Mouse (Mus musculus) forebrain, postnatal 0 days (tissue): ENCODE data around the gene Krt17. TPM values are rescaled to one million over a fixed set of nuclear protein-coding genes. Genes with fewer than 3 reads are reported as not detected.

ENCODE experiments used
- ATAC-seq: fragments of 200-750 bp; cut with Nextera tagmentation; 2 replicates; pipeline ENCODE4 v1.8.0; 2017; ENCODE audit warnings: mild to moderate bottlenecking, moderate library complexity
- DNase-seq: peaks from one replicate; pipeline ENCODE4 v3.0.0-alpha.2; 2015
- H3K27ac ChIP-seq: fragments of 300-500 bp; sonication (generic); 2 replicates; pipeline ENCODE4 v1.5.1; 2014; ENCODE audit warnings: low read depth, mild to moderate bottlenecking, antibody characterized with exemption, low read length, moderate library complexity, mixed read lengths
- H3K27me3 ChIP-seq: fragments of 300-500 bp; sonication (generic); 2 replicates; pipeline ENCODE4 v1.6.1; 2014; ENCODE audit warnings: mild to moderate bottlenecking, low read length, mixed read lengths; ENCODE audit not compliant: insufficient read depth
- H3K36me3 ChIP-seq: fragments of 300-500 bp; sonication (generic); 2 replicates; pipeline ENCODE4 v1.6.1; 2014; ENCODE audit warnings: mild to moderate bottlenecking, moderate library complexity; ENCODE audit not compliant: insufficient read depth
- H3K4me1 ChIP-seq: fragments of 300-500 bp; sonication (generic); 2 replicates; pipeline ENCODE4 v1.6.1; 2014; ENCODE audit warnings: antibody characterized with exemption; ENCODE audit not compliant: insufficient read depth
- H3K4me2 ChIP-seq: fragments of 300-500 bp; sonication (generic); 2 replicates; pipeline ENCODE4 v1.6.1; 2014; ENCODE audit warnings: low read depth, mild to moderate bottlenecking, moderate library complexity
- H3K4me3 ChIP-seq: fragments of 300-500 bp; sonication (generic); 2 replicates; pipeline ENCODE4 v1.5.1; 2014; ENCODE audit warnings: low read depth, low read length, mixed read lengths
- H3K9ac ChIP-seq: fragments of 300-500 bp; sonication (generic); 2 replicates; pipeline ENCODE4 v1.6.1; 2014; ENCODE audit warnings: mild to moderate bottlenecking
- H3K9me3 ChIP-seq: fragments of 300-500 bp; sonication (generic); 2 replicates; pipeline ENCODE4 v1.6.1; 2016; ENCODE audit warnings: low read length
- CTCF ChIP-seq: sonication (generic); IDR thresholded peaks from 2 replicates; pipeline ENCODE4 v1.5.1; 2016; ENCODE audit warnings: antibody characterized with exemption, control low read depth, low read depth
- WGBS: fragments of 180-500 bp; shearing (Covaris S2); extraction: QIAGEN DNeasy Blood & Tissue Kit; methylation state at CpG from one replicate; pipeline ENCODE4 v1.1.7; 2014; 5-methylcytosine and 5-hydroxymethylcytosine counted together
- polyA plus RNA-seq: library from polyadenylated mRNA; unstranded; fragments of >200 nt; fragmentation: Nextera tagmentation; extraction: Ambion mirVana; gene quantifications from 2 replicates; pipeline ENCODE4 v1.2.1, GENCODE M21; 2015
- total RNA-seq: library from RNA; depleted of rRNA; stranded (reverse); fragments of >200 nt; gene quantifications from 2 replicates; pipeline ENCODE4 v1.2.3, GENCODE M21; 2014

Krt17 gene
- total and polyA plus RNA-seq, 2 experiments from 2014 or later, result 0.51 TPM; not detected in 1

- no peak for TF ChIP-seq CTCF
- Histone ChIP-seq H3K4me1 (no peaks in the 10 kb centered on the region), H3K4me3 (no peak overlapping the region), H3K9me3 (no peaks in the 10 kb centered on the region), H3K4me2 (no peak overlapping the region), H3K27me3 (no peaks in the 10 kb centered on the region), H3K36me3 (no peaks in the 10 kb centered on the region), H3K27ac (no peak overlapping the region), H3K9ac (no peak overlapping the region)
- ATAC-seq, result no peak
- WGBS, result 37% methylated on average over 13 of the region's 13 CpGs
- no peak for DNase-seq
These were observed 1.5 kb upstream of the Krt17 start for GRCm38 (mm10) chr11:100262058-100262980.

GRCm38 (mm10) chr11:100261235-100261605, 391 bp upstream of the Krt17 start:
- no peaks in the 10 kb centered on the region for H3K9me3 ChIP-seq
- WGBS, result 77% methylated on average over 9 of the region's 9 CpGs

GRCm38 (mm10) chr11:100259079-100259478, 1.8 kb downstream of the Krt17 start:
- Histone ChIP-seq H3K4me3 (no peak overlapping the region), H3K36me3 (no peaks in the 10 kb centered on the region), H3K4me1 (no peaks in the 10 kb centered on the region), H3K4me2 (no peak overlapping the region), H3K27ac (no peak overlapping the region), H3K27me3 (no peaks in the 10 kb centered on the region), H3K9ac (no peak overlapping the region), H3K9me3 (no peaks in the 10 kb centered on the region)
- DNase-seq, result no peak
- no peak for TF ChIP-seq CTCF
- 93% methylated on average over 9 of the region's 9 CpGs for WGBS
- ATAC-seq, result no peak

More at GRCm38 (mm10) chr11:100261235-100261605, 391 bp upstream of the Krt17 start:
- H3K4me1 ChIP-seq, result no peaks in the 10 kb centered on the region
- TF ChIP-seq CTCF, result no peak
- H3K36me3 ChIP-seq, result no peaks in the 10 kb centered on the region
- no peak overlapping the region for H3K4me3 ChIP-seq
- DNase-seq (no peak), ATAC-seq (no peak)
- no peak overlapping the region for H3K4me2 ChIP-seq
- no peaks in the 10 kb centered on the region for H3K27me3 ChIP-seq
- H3K27ac ChIP-seq, result no peak overlapping the region
- no peak overlapping the region for H3K9ac ChIP-seq

- Histone ChIP-seq H3K27ac (no peak overlapping the region), H3K4me2 (no peak overlapping the region), H3K4me1 (no peaks in the 10 kb centered on the region), H3K27me3 (no peaks in the 10 kb centered on the region), H3K9ac (no peak overlapping the region), H3K4me3 (no peak overlapping the region), H3K36me3 (no peaks in the 10 kb centered on the region), H3K9me3 (no peaks in the 10 kb centered on the region)
- WGBS, result 93% methylated on average over 1 of the region's 1 CpGs
- ATAC-seq (no peak), DNase-seq (no peak)
- no peak for TF ChIP-seq CTCF
These were observed 2.9 kb downstream of the Krt17 start for GRCm38 (mm10) chr11:100257967-100258366.

- no peak overlapping the region for H3K4me3 ChIP-seq
- no peak for DNase-seq
- H3K27me3 ChIP-seq, result no peaks in the 10 kb centered on the region
- H3K4me1 ChIP-seq, result no peaks in the 10 kb centered on the region
- no peaks in the 10 kb centered on the region for H3K36me3 ChIP-seq
- no peaks in the 10 kb centered on the region for H3K9me3 ChIP-seq
- H3K4me2 ChIP-seq, result no peak overlapping the region
- 94% methylated on average over 6 of the region's 6 CpGs for WGBS
- TF ChIP-seq CTCF, result no peak
- ATAC-seq, result no peak
- H3K9ac ChIP-seq, result no peak overlapping the region
- no peak overlapping the region for H3K27ac ChIP-seq
These were observed 5.3 kb downstream of the Krt17 start for GRCm38 (mm10) chr11:100255514-100255913.

GRCm38 (mm10) chr11:100254360-100255090, 6.3 kb downstream of the Krt17 start:
- no peak overlapping the region for H3K27ac ChIP-seq
- no peaks in the 10 kb centered on the region for H3K27me3 ChIP-seq
- no peak for TF ChIP-seq CTCF
- H3K36me3 ChIP-seq, result no peaks in the 10 kb centered on the region
- H3K9ac ChIP-seq, result no peak overlapping the region
- 79% methylated on average over 5 of the region's 5 CpGs for WGBS
- H3K4me1 ChIP-seq, result no peaks in the 10 kb centered on the region
- no peak for DNase-seq
- H3K4me3 ChIP-seq, result no peak overlapping the region
- no peak overlapping the region for H3K4me2 ChIP-seq
- ATAC-seq, result no peak
- no peaks in the 10 kb centered on the region for H3K9me3 ChIP-seq
